Mouse (Mus musculus): Measurements from ENCODE around the gene Ugt1a8.

Ugt1a8 gene

DNA sequence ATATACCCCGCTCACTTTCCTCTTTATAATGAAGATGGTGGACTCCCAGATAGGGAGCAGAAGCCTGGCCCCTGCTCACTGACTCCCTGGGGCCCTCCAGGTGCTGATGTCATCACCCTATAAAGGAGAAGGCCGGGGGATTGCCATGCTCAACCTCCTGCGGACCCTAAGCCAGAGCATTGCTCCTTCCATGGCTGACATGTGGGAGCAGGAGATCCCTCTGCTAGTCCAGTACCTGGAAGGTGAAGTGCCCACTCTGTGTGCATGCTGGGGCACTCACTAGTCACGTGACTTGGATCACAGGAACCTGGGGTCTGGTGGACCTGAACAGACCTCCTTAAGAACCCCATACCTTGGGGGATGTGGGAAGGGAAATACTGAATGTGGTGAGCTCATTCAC is 153.0 kb downstream of the Ugt1a8 start:
- no peak for DNase-seq

DNA sequence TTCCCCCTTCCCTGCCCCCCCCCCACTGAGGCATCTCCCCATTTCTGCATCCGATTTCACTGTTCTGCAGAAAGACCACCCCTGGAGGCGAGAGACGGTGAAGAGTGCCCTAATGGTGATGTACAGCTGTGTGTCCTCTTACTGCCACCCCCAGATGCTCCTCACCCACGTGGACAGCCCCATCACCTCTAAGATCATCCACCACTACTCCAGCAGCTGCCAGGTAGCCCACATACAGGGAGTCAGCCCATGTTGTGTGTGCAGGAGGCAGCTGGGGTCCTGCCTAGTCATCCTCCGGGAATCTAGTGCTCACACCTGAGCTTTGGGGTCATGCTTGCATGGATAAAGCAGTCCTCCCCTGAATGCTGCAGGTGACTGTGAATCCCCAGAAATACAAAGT is 156.2 kb downstream of the Ugt1a8 start:
- DNase-seq: no peak

DNA sequence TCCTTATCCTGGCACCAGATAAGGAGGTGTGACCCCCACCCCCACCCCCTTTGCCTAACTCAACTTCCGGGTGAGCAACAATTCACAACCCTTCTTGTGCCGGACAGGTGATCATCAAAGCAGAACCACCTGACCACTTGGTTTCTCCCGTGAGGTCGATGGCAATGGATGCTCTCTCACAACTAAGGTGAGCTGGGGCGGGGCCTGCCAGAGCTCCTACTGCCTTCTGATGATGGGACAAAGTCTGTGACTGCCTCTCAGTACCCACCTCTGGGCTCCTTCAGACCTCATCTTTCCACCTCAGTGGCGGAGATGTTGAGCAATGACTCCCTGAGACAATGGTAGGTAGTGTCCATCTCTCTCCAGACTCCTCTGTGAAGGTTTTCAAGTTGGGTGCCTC is 158.3 kb downstream of the Ugt1a8 start:
- no peak for DNase-seq

DNA sequence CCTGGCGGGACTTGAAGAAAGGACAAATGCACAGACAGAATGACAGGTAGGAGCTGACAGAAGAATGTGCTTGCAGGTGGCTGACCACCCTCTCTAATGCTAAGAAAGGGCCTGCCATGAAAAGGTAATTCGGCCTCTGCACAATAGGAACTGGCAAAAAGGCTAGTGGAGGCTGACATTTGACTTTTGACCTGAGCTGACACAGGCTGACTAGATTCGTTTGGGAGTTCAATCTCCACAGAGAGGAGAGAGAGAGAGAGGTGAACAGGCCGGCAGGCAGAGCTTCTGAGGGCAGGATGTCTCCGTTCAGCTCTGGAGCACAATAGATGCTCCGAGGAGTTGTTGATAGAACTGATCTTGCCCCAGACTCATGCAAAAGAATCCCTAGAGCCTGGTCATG is 158.8 kb downstream of the Ugt1a8 start:
- DNase-seq: no peak

DNA sequence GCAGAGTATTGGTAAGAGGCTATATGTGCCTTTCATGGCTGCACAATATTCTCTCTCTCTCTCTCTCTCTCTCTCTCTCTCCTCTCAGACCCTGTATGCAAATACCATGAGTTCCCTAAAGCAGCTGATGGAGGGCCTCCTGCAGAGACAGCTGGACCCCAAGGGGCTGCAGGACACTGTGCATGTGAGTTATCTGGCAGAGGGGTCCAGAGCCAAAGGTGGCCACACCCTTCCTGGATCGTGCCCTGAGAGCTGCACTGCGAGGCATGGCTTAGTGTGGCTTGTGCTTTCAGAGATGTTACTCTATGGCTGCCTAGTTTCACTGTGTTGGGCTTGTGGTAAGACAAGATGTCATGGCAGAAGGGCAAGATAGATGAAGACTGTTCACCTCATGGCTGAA is 160.0 kb downstream of the Ugt1a8 start:
- no peak for DNase-seq

DNA sequence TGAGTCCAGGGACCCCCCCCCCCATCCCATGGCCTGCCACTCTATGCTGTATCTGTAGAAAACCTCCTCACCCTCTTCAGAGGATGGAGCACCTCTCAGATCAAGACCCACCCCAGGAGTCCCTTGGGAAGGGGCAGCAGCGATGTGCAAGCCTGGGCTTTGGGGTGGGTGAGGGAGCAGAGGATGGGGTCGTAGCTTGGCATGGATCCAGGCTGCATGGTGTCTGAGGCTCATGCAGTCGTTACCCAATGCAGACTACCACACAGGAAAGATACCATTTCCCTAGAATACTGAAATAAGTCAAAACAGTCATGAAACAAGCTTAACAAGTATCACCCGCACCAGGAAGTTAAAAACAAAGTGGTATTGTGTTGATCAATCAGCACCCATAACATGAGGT is 161.0 kb downstream of the Ugt1a8 start:
- DNase-seq: no peak

DNA sequence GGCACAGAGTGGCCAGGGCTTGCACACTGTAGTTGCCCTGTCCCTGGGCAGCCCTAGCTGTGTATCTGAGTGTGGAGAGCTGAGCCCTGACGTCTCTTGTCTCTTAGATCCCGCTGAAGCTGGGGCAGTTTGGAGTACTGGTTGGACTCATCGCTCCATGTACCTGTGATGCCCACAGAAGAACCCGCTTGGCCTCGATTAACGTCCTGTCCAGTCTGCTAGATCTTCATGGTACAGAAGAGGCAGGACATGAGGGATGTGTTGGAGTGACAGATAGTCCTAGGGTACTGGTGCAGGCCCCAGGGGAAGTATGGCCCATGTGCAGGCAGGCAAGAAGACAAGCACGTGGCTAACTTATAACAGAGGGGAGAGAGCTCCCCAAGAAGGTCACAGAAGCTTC is 162.0 kb downstream of the Ugt1a8 start:
- no peak for DNase-seq

DNA sequence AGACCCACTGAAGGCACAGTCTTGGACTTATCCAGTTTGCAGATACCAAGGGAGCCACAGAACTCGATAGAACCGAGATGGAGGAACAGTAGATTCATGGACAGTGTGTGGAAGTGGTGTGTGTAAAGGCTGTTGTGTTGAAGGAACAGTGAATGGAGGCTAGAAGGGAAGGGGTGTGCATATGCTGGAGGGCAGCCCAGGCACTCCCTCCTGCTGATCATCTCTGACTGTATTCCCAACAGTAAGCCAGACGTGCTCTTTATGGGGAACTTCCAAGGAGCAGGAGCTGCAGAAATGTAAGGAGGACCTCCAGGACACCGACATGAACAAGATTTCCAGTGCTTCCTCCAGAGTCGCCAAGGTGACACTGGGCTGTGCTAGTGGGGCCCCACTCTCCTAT is 162.4 kb downstream of the Ugt1a8 start:
- no peak for DNase-seq

DNA sequence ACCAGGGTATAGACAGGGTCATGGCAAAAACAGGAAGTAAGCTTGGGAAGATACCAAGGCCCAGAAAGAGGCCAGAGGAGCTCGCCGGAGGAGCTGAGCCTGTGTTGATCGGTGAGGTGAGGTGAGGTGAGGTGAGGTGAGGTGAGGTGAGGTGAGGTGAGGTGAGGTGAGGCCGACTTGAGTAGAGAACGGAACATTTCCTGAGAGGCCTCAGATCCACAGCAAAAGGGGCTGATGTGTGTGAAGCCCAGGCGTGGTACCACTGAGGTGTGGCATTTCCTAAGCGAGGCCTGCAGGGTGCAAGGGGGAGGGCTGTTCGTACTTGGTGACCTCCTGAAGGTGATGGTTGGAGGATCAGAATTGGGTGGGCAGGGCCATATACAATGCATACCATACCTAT is 165.5 kb downstream of the Ugt1a8 start:
- no peak for DNase-seq

DNA sequence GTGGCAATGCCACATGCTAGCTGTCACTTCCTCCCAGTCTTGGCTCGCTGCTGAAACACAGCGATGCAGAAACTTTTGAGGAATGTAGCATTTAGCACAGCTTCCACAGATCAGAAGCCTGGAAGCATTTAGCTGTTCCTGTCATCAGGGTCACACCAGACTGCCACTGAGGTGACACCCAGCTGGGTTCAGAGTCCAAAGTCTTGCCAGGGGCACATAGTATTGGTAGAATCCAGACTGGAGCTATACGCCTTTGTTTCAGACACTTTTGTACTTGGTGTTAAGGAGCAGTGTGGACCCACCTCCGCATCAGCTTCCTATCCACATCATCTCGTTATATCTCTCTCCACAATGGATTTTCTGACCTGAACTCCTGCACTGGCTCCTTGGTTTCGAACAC is 165.9 kb downstream of the Ugt1a8 start:
- no peak for DNase-seq

DNA sequence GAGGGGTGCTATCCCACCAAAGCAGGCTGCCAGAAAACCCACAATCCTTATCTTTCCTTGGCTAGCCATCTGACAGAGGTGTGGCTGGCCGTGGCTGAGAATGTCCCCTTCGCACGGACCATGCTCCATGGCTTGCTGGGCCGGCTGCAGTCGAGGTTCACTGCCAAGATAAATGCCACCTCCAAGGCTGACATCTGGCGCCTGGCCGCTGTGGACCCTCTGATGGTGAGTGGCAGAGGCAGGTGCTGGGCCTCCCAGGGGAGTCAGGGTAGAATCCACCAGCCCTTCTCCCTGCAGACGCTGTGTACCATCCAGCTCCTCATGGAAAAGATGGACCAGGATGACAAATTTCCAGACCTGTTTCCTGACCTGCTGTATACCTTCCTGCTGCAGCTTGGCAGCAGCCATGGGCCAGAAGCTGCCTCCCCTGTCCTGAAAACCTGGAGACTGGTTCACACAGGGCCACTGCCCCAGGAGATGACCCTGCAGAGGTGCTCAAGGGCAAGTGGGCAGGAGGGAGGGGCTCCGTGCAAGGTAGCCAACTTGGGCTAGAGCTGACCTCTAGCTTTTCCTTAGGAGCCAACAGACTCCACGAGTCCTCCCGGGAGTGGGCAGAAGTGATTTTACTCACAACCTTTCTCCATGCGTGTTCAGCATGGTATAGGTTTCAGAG is 167.3 kb downstream of the Ugt1a8 start:
- DNase-seq: no peak

DNA sequence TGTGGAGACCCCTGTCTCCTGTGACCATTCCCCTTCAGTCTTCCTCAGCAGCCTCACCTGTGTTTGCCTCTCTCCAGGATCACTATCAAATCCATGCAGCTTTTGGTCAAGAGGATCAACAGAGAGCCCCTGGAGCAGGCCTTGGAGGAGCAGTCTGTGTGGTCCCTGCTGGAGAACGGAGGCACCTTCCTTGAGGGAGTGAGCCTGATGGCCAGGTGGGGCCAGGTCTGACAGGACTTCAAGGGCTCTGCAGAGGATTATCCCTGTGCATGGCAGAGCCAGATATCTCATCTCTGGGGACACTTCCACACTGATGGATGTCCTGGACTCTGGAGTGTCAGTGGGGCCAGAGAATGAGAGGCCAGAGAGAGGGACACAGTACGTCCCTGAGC is 167.8 kb downstream of the Ugt1a8 start:
- no peak for DNase-seq

DNA sequence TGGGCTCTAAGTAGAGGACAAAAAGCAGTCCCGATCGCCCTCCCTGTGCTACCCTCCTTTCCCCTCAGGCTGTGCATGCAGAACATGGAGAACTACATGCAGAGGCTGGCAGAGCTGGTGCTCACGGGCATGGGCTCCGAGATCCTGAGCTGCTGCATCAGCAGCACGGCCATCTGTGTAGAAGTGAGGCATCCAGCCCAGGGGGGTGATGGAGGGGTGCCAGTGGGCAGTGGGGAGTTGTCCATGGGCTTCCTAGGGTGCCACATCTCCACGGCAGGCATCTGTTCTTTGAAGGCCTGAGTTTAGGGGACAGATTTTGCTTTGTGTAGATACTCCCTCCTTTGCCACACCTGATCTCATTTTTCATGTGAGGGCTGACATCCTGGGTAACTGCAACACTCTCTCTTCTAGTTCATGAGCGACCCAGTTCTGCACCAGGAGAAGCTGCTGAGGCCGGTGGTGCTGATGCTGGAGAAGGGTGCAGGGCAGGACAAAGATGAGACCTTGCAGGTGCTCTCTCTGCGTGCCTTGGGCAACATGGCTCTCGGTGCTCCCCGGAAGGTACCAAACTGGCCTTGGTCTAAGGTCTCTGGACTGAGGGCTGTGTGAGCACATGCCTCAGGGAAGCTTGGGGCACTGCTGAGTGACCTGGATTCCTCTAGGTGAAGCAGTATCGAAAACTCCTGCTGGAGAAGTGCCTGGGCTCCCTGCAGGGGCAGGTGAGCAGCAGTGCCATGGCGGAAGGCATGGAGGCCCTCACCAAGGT is 168.6 kb downstream of the Ugt1a8 start:
- DNase-seq: peak; percentile 64

DNA sequence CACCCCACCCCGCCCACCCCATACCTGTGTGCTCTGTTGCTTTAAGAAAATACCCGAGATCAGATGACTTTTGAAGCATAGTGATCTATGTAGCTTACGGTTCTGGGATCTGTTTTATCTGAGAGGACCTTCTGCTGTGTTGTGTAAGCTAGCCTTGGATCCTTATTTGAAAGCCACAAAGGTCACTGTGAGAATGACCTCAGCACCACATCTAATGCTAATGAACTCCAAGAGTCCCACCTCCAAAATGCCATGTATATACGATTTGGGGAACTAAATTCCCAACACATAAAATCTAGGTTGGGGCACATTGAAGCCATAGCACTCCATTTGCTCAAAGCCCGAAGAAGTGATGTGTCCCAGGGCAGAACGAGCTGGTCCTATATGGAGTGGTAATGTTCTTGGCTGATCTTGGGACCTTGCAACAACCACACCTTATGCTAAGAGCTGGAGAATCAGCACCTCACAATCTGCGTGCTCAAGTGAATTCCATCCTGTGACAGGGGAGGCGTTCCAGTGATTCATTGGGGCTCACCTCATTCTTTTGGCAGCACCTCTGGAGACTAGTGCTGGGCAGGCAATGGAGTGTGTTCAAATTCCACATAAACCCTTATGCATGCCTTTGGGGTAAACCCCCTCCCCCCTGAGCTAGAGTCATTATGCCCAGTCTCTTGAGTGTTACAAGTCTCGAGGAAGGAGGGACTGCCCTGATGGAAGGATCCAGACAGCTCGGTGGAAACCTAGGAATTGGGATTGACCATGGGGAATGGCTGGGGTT is 169.5 kb downstream of the Ugt1a8 start:
- no peak for DNase-seq

DNA sequence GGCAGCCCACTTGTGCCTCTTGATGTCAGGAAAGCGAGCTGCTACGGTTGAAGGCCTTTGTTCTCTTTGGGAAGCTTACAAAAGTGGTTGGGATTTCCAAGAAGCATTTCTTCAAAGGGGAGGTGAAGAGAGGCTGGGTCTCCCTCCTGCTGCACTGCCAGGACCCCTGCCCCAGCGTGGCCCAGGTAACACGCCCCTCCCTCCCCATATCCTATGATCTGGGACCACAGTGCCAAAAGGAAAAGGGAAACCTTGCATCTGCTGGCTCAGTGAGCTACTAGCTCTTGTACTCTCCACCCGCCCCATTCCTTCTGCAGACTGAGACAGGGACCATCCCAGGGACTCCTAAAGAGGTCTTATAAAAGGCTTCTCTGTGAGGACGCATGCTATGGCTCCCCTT is 170.1 kb downstream of the Ugt1a8 start:
- no peak for DNase-seq

DNA sequence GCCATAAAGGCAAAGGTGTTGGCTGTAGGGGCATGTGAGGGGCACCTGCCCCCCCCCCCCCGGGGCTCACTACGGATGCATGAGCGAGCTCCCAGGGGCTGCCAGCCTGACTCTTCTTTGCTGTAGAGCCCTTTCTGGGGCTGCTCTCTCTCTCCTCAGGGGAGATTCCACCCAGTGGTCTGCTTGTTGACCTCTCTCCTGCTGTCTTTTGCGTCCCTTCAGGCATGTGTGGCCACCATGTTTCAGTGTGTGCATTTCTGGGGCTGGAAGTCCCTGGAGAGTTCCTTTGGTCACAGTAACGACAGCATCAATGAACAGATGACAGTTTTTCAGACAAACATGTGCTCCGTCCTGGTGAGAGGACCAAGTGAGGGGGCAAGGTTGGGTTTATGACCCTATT is 170.7 kb downstream of the Ugt1a8 start:
- no peak for DNase-seq

DNA sequence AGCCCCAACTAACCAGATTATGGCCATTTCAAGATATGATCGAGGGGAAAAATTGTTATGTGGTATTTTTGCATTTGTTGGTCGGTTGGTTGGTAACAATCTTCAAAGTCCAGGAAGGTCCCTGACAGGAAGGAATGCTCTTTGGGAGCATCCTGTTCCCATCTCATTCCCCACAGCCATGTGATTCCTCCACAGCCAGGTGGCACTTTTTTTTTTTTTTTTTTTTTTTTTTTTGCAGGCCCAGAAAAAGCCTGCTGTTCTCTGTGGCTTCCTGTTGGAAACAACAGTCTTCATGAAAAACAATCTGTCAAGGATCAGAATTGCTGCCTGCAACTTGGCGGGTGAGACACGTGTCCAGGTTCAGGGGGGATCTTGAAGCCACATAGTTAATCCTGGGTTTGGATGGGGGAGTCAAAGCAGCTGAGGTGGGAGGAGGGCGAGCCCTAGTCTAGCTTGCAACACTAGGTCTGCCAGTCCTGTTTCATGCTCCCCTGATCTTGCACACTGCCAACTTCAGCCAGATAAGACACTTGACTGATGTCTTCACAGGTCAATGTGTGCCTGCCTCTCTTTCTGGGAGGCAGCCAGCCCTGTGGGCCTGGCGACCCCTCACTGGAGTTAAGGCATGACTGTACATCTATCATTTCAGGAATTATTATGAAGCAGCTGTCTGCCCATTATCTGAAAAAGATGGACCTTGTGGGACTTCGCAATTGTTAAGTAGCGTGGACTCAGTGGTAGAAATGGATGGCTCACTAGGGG is 171.4 kb downstream of the Ugt1a8 start:
- peak; percentile 60 for DNase-seq

DNA sequence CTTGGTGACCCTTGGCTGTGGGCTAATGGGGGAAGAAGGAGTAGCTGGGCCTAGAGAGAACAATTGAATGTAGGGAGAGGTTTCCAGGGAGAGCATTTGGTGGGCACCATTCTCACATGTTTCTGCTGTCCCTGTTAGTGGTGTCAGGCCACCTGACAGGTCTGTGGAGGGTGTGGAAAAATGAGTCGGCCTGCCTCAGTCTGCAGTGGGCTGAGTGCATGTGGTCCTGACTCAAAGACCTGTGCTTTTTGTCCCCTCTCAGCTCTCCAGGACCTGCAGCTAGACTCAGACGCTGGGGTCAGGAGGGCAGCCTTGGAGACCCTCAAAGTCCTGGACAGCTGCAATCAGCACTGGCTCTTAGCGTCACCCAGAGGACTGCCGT is 172.0 kb downstream of the Ugt1a8 start:
- no peak for DNase-seq

DNA sequence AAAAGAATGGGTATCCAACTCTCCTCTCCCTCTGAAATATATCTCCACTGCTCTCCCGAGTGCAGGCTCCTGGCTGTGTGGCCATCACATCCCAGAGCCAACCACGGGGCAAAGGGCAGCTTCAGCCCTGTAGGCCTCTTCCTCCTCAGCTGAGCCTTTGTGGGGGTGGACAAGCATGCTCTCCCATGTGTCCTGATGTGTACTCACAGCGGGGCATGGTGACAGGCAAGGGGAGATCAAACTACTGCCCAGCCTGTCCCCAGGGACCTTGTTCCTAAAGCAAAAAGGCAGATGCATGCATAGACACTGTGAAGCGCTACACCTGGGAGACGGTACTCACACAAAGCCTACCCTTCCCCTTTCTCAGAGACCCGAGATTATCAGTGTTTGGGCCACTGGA is 172.5 kb downstream of the Ugt1a8 start:
- DNase-seq: peak; percentile 53

DNA sequence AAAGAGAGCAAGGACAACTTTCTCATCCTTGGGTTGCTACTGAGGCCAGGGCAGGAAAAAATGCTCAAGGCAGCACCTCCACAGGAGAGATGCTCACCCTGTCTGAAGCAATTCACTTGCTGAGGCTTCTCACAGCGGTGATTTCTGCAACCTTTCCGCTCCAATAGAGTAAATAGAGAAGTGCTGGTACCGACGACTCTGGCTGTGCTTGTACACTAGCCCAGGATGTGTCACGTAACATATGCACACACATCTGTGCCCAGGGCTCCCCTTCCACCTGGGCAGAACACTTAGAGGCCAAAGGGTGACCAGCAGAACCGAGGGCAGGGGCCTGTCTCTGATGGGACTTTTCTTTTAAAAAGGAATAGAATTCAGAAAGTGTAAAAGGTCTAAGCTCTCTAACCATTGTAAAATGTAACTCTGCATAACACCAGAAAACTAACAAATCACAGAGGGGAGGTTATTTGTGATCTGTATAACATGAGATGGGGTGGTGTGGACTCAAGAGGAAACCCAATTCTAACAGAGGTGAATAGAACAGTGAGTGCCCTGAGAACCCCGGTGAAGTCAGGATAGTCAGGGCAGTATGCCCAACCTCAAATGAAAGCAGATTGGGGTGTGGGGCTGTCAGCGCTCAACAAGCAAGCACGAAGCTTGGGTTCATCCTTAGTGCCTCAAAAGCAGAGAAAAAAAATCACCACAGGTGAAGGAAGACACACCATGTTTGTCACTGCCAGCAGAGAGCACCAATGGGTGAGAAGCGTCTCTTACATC is 173.2 kb downstream of the Ugt1a8 start:
- no peak for DNase-seq

DNA sequence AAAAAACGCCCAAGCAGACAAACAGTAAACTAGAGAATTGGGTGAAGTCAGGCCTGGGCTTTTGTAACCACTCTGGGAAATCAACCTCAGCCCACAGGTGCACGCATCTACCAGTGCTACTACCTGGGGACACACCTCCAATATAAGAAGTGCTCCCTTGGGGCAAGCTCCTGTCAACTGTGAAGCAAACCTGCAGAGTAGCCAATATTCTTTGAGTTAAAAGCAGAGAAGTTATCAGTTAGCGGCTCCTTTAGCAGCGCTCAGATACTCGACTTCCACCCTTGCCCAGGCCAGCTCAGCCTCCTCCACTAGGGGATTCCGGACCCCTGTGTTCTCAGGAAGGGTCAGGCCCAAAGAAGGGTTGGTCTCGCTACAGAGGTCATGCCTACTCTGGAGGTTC is 174.1 kb downstream of the Ugt1a8 start:
- no peak for DNase-seq

DNA sequence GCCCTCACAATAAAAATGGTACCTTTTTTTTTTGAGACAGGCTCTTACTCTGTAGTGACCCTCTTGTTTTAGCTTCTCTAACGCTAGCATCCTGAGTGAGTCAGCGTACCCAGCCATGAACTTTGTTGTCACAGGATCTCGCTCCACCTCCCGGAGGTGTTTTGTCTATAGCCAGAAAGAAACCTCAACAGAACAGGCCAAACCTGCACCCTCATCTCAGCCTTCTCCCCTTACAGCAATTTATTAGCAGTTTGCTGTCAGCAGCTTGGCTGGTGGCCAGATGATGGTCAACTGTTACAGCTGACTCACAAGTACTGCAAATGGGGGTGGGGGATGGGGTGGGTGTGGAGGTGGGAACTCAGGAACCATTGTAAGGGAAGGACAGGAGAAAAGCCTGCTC is 174.6 kb downstream of the Ugt1a8 start:
- DNase-seq: no peak

DNA sequence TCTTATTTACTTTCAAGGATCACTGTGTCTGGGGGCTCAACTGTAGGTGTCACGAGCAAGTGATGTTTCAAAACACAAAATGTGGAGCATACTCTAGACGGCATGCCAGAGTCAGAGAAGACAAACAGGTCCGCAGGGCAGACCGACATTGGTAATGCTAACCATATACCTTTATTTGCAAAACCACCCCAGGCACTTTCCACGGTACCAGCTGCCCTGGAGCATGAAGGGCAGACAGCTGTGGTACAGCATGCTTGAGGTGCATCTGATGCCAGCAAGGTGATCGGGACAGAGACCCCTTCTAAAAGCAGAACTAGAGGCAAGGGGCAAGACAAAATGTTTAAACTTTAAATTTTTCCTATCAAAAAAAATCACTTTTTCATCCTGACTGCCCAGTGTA is 175.3 kb downstream of the Ugt1a8 start:
- DNase-seq: no peak
